Mouse (Mus musculus) liver, adult 2 months (tissue): ENCODE results near the gene Ddi2.

ENCODE experiments used
- CTCF ChIP-seq: fragments of 200-500 bp; IDR thresholded peaks from 2 replicates; pipeline ENCODE4 v1.5.1; 2011; ENCODE audit warnings: low read depth, low read length, control low read depth
- POLR2A ChIP-seq: fragments of 200-500 bp; IDR thresholded peaks from 2 replicates; pipeline ENCODE4 v1.6.1; 2011; ENCODE audit warnings: low read length, control low read depth; ENCODE audit not compliant: insufficient read depth; ENCODE audit errors: extremely low read depth

- TF ChIP-seq CTCF (no peak), POLR2A (no peak)
These were observed 50.9 kb downstream of the Ddi2 start for GRCm38 (mm10) chr4:141672325-141672724.
